Mouse (Mus musculus) liver, adult 2 months (tissue): ENCODE data around the gene Cpa1.

Experiments
- CTCF ChIP-seq: fragments of 200-500 bp; IDR thresholded peaks from 2 replicates; pipeline ENCODE4 v1.5.1; 2011; ENCODE audit warnings: low read depth, low read length, control low read depth
- POLR2A ChIP-seq: fragments of 200-500 bp; IDR thresholded peaks from 2 replicates; pipeline ENCODE4 v1.6.1; 2011; ENCODE audit warnings: low read length, control low read depth; ENCODE audit not compliant: insufficient read depth; ENCODE audit errors: extremely low read depth

DNA sequence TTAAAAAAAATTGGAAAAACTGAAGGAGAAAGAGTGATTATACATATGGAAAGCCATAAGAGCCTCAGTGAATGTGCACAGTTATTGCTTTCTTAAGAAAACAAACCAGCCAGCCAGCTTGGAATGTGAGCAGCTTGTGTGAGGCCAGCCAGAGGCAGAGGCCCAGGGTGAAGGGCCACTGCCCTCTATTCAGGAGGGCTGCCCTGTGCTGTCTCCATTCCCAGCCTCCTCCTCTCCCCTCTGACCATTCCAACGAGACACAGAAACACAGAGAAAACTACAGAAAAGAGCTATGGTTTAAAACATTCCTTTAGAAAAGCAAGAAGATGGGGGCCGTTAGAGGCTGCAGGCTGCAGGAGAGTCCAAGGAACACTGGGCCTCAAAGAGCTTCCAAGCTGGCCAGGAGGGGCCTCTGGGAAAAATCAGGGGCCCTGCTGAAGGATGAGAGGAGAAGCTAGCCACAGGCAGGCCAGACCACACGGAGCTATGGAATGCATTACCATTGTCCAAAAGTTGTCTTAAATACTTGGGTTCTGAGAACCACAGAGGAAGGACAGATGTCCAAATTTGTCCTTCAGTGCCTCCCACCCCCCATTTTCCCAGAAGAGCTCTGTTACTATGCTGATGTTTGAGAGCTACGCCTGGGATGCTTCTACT lies 2.7 kb upstream of the Cpa1 start:
- no peak for TF ChIP-seq POLR2A
- TF ChIP-seq CTCF = no peak
